Mouse (Mus musculus): ENCODE data around the gene Efcab11. TPM values are rescaled to one million over a fixed set of nuclear protein-coding genes. Genes with fewer than 3 reads are reported as not detected.

Efcab11 gene
- total RNA-seq, 1 experiment: 2.9 TPM

GRCm38 (mm10) chr12:99649732-99650131 lies 234.5 kb downstream of the Efcab11 start:
- H3K9me3 ChIP-seq (ENCODE audit: control insufficient read depth, insufficient read depth, low read depth, low read length): no peaks in the 10 kb centered on the region
- no peaks in the 10 kb centered on the region for H3K36me3 ChIP-seq (ENCODE audit: control insufficient read depth, insufficient read depth, low read length, poor library complexity, severe bottlenecking)
- no peak overlapping the region for H3K4me3 ChIP-seq (ENCODE audit: insufficient read depth in 1 of 2, low read depth in 1 of 2, low read length in 2 of 2, poor library complexity in 1 of 2, severe bottlenecking in 1 of 2)
- no peak overlapping the region for H3K9ac ChIP-seq (ENCODE audit: insufficient read depth, low read depth, low read length, poor library complexity, severe bottlenecking)
- no peak overlapping the region for H3K27ac ChIP-seq (ENCODE audit: insufficient read depth, low read depth, low read length, poor library complexity, severe bottlenecking)
- no peaks in the 10 kb centered on the region for H3K4me1 ChIP-seq (ENCODE audit: control insufficient read depth in 2 of 2, insufficient read depth in 2 of 2, low read length in 2 of 2, poor library complexity in 1 of 2)
- no peak for DNase-seq (ENCODE audit: low read depth, low spot score)
- in situ Hi-C loops (cut with MboI; ENCODE audit: low sequenced_read_pairs in 2 of 2, unreplicated experiment in 2 of 2): no loop called here
- no peak for TF ChIP-seq HCFC1 (IDR thresholded peaks at IDR 0.05; ENCODE audit: borderline replicate concordance, insufficient read depth, low read length)
- TF ChIP-seq ZC3H11A (IDR thresholded peaks at IDR 0.05; ENCODE audit: borderline replicate concordance, low read depth, low read length): no peak
- no peak for TF ChIP-seq CHD2 (IDR thresholded peaks at IDR 0.05; ENCODE audit: low read depth, low read length)
- no peak for TF ChIP-seq ZNF384 (IDR thresholded peaks at IDR 0.05; ENCODE audit: low read depth, low read length)
- no peak for TF ChIP-seq MAFK (IDR thresholded peaks at IDR 0.05; ENCODE audit: insufficient read depth, low read depth, low read length)

- DNase-seq (ENCODE audit: low read depth, low spot score): no peak
- Histone ChIP-seq H3K4me3 (ENCODE audit: insufficient read depth in 1 of 2, low read depth in 1 of 2, low read length in 2 of 2, poor library complexity in 1 of 2, severe bottlenecking in 1 of 2) (no peak overlapping the region), H3K9ac (ENCODE audit: insufficient read depth, low read depth, low read length, poor library complexity, severe bottlenecking) (no peak overlapping the region), H3K36me3 (ENCODE audit: control insufficient read depth, insufficient read depth, low read length, poor library complexity, severe bottlenecking) (no peaks in the 10 kb centered on the region), H3K27ac (ENCODE audit: insufficient read depth, low read depth, low read length, poor library complexity, severe bottlenecking) (no peak overlapping the region), H3K4me1 (ENCODE audit: control insufficient read depth in 2 of 2, insufficient read depth in 2 of 2, low read length in 2 of 2, poor library complexity in 1 of 2) (no peaks in the 10 kb centered on the region), H3K9me3 (ENCODE audit: control insufficient read depth, insufficient read depth, low read depth, low read length) (no peaks in the 10 kb centered on the region)
- in situ Hi-C loops (cut with MboI; ENCODE audit: low sequenced_read_pairs in 2 of 2, unreplicated experiment in 2 of 2): no loop called here
- TF ChIP-seq ZNF384 (IDR thresholded peaks at IDR 0.05; ENCODE audit: low read depth, low read length): no peak
- TF ChIP-seq MAFK (IDR thresholded peaks at IDR 0.05; ENCODE audit: insufficient read depth, low read depth, low read length): no peak
- TF ChIP-seq ZC3H11A (IDR thresholded peaks at IDR 0.05; ENCODE audit: borderline replicate concordance, low read depth, low read length): no peak
- no peak for TF ChIP-seq HCFC1 (IDR thresholded peaks at IDR 0.05; ENCODE audit: borderline replicate concordance, insufficient read depth, low read length)
- TF ChIP-seq CHD2 (IDR thresholded peaks at IDR 0.05; ENCODE audit: low read depth, low read length): no peak
These were observed 235.5 kb downstream of the Efcab11 start for GRCm38 (mm10) chr12:99648781-99649180.

DNA sequence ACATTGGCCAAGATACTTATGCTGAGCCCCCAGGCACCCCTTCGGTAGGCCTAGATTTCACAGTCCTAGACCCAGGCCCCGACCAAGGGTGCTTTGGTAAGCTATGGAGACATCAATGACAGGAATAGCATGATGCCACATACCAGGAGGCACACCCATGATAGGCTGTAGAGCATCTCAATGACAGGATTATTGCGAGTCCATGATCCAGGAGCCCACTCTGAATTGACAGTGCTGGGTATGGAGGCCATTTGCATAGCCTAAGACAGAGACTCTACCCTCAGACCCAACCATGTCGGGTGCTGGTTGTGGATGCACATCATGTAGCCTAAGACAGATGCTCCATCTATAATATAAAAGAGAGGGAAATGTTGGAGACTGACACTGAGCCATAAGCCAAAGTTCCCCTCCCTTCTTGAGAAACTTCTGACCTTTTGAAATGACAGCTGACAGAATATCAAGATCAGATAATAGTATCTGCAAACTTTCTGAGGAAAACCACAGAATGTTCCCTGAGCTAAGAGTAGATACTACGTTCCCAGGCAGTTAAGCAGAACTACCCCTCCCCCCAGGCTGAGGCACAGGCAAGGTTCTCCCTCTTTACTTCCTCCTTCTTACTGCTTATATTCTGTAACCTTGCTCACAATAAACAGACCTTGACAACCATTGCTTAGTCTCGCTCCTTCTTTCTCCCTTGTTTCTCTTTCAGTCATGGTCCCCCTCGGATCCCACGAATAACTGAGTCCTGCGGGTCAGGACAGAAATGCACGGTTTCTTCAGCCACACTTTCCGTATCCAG lies 237.5 kb downstream of the Efcab11 start:
- Histone ChIP-seq H3K9ac (ENCODE audit: insufficient read depth, low read depth, low read length, poor library complexity, severe bottlenecking) (no peak overlapping the region), H3K36me3 (ENCODE audit: control insufficient read depth, insufficient read depth, low read length, poor library complexity, severe bottlenecking) (no peaks in the 10 kb centered on the region), H3K27ac (ENCODE audit: insufficient read depth, low read depth, low read length, poor library complexity, severe bottlenecking) (no peak overlapping the region), H3K4me1 (ENCODE audit: control insufficient read depth in 2 of 2, insufficient read depth in 2 of 2, low read length in 2 of 2, poor library complexity in 1 of 2) (no peaks in the 10 kb centered on the region), H3K4me3 (ENCODE audit: insufficient read depth in 1 of 2, low read depth in 1 of 2, low read length in 2 of 2, poor library complexity in 1 of 2, severe bottlenecking in 1 of 2) (no peak overlapping the region), H3K9me3 (ENCODE audit: control insufficient read depth, insufficient read depth, low read depth, low read length) (peaks cover 1% of the 10 kb centered on the region; the same call in 1 of the 2 replicates)
- in situ Hi-C loops (cut with MboI; ENCODE audit: low sequenced_read_pairs in 2 of 2, unreplicated experiment in 2 of 2): no loop called here
- no peak for TF ChIP-seq MAFK (IDR thresholded peaks at IDR 0.05; ENCODE audit: insufficient read depth, low read depth, low read length)
- TF ChIP-seq ZNF384 (IDR thresholded peaks at IDR 0.05; ENCODE audit: low read depth, low read length): no peak
- no peak for TF ChIP-seq CHD2 (IDR thresholded peaks at IDR 0.05; ENCODE audit: low read depth, low read length)
- no peak for TF ChIP-seq ZC3H11A (IDR thresholded peaks at IDR 0.05; ENCODE audit: borderline replicate concordance, low read depth, low read length)
- no peak for TF ChIP-seq HCFC1 (IDR thresholded peaks at IDR 0.05; ENCODE audit: borderline replicate concordance, insufficient read depth, low read length)
- no peak for DNase-seq (ENCODE audit: low read depth, low spot score)

GRCm38 (mm10) chr12:99645418-99645817 lies 238.8 kb downstream of the Efcab11 start:
- Histone ChIP-seq H3K4me1 (ENCODE audit: control insufficient read depth in 2 of 2, insufficient read depth in 2 of 2, low read length in 2 of 2, poor library complexity in 1 of 2) (peaks cover 0 to 3% of the 10 kb centered on the region in 2 experiments; a peak in 2 of 4 replicates), H3K9me3 (ENCODE audit: control insufficient read depth, insufficient read depth, low read depth, low read length) (peaks cover 1% of the 10 kb centered on the region; the same call in 1 of the 2 replicates), H3K27ac (ENCODE audit: insufficient read depth, low read depth, low read length, poor library complexity, severe bottlenecking) (no peak overlapping the region), H3K4me3 (ENCODE audit: insufficient read depth in 1 of 2, low read depth in 1 of 2, low read length in 2 of 2, poor library complexity in 1 of 2, severe bottlenecking in 1 of 2) (peak overlapping the region in 1 of 2 experiments; percentile 26; a peak in 2 of 4 replicates), H3K36me3 (ENCODE audit: control insufficient read depth, insufficient read depth, low read length, poor library complexity, severe bottlenecking) (no peaks in the 10 kb centered on the region), H3K9ac (ENCODE audit: insufficient read depth, low read depth, low read length, poor library complexity, severe bottlenecking) (no peak overlapping the region)
- no peak for DNase-seq (ENCODE audit: low read depth, low spot score)
- TF ChIP-seq CHD2 (IDR thresholded peaks at IDR 0.05; ENCODE audit: low read depth, low read length) (no peak), ZNF384 (IDR thresholded peaks at IDR 0.05; ENCODE audit: low read depth, low read length) (no peak), HCFC1 (IDR thresholded peaks at IDR 0.05; ENCODE audit: borderline replicate concordance, insufficient read depth, low read length) (no peak), MAFK (IDR thresholded peaks at IDR 0.05; ENCODE audit: insufficient read depth, low read depth, low read length) (no peak), ZC3H11A (IDR thresholded peaks at IDR 0.05; ENCODE audit: borderline replicate concordance, low read depth, low read length) (no peak)
- in situ Hi-C loops (cut with MboI; ENCODE audit: low sequenced_read_pairs in 2 of 2, unreplicated experiment in 2 of 2): no loop called here
